Mouse (Mus musculus) layer of hippocampus, adult 2 months (tissue): ENCODE data around the gene Sumo3. TPM values are rescaled to one million over a fixed set of nuclear protein-coding genes. Genes with fewer than 3 reads are reported as not detected.

ENCODE experiments used
- DNase-seq, 2 experiments: peaks; one replicate each; pipeline ENCODE4 v3.0.0; 2022; ENCODE audit warnings: low spot score in 2 of 2
- H3K27ac ChIP-seq: fragments of 200-600 bp; 2 replicates; pipeline ENCODE4 v1.8.1; 2022
- H3K4me3 ChIP-seq: fragments of 200-600 bp; 2 replicates; pipeline ENCODE4 v1.8.1; 2022; ENCODE audit warnings: mild to moderate bottlenecking
- CTCF ChIP-seq: fragments of 200-600 bp; conservative IDR thresholded peaks from 2 replicates; pipeline ENCODE4 v1.8.1; 2022; ENCODE audit warnings: antibody characterized with exemption, mild to moderate bottlenecking, moderate library complexity
- total RNA-seq, 2 experiments: library from RNA; stranded (reverse); gene quantifications; 2 replicates each; pipeline ENCODE4 v1.2.3; 2021

The Sumo3 gene
- total RNA-seq, 2 experiments from 2014 or later, result 131 to 138 TPM

DNA sequence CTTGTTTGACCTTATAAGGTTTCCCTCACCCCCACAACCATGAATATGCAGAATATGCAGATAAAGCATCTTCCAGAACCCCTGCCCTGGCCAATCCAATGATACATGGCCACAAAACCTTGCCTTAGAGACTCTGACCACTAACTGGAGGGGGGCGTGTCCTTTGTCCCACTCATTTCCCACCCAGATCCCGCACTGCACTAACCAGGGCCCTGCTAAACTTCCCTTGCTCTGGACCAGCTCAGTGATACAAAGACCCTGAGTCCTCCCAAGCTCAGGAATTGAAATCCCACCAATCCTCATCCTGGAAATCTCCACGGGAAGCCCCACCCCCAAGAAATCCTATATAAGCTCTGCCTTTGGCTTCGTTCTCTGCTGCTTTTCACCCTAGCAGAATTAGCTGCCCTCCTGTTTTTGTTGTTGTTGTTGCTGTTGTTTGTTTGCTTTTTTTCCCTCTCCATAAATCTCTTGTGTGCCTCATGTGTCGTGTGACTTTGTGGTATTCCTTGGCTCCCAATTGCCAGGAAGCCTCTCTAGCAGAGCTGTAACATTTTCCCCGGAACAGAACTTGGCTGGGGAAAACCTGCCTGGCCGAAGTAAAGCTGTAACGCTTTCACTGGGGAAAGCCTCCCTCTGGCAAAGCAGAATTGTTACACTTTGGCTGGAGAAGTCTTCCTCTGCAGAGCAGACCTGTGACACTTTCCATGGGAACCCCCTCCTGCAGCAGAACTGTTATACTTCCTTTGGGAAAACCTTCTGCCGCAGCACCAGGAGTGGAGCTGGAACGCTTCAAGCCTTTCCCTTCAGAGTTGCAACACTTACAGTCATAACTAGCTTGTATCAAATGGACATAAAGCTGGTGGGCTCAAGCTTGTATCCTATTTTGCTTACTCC lies 25.6 kb upstream of the Sumo3 start:
- Histone ChIP-seq H3K27ac (no peak overlapping the region), H3K4me3 (no peak overlapping the region)
- no peak for TF ChIP-seq CTCF
- DNase-seq, result no peak

GRCm38 (mm10) chr10:77581023-77581407 lies 24.9 kb upstream of the Sumo3 start:
- Histone ChIP-seq H3K27ac (peak overlapping the region; percentile 97), H3K4me3 (peak overlapping the region; percentile 80)
- no peak for DNase-seq
- TF ChIP-seq CTCF, result no peak

- peak within 1 kb of the TSS; percentile 80 for H3K4me3 ChIP-seq
- DNase-seq, result peak; percentile 94 to 95
- no peak for TF ChIP-seq CTCF
- peak within 1 kb of the TSS; percentile 97 for H3K27ac ChIP-seq
Measured at GRCm38 (mm10) chr10:77581408-77582284, 24.3 kb upstream of the Sumo3 start, which contains the start of gene Pttg1ip. Gene Pttg1ip (plus strand): TSS chr10:77581720.

- peak overlapping the region; percentile 80 for H3K4me3 ChIP-seq
- DNase-seq, result no peak
- no peak for TF ChIP-seq CTCF
- H3K27ac ChIP-seq, result peak overlapping the region; percentile 97
Measured at GRCm38 (mm10) chr10:77582285-77582618, 23.6 kb upstream of the Sumo3 start.

DNA sequence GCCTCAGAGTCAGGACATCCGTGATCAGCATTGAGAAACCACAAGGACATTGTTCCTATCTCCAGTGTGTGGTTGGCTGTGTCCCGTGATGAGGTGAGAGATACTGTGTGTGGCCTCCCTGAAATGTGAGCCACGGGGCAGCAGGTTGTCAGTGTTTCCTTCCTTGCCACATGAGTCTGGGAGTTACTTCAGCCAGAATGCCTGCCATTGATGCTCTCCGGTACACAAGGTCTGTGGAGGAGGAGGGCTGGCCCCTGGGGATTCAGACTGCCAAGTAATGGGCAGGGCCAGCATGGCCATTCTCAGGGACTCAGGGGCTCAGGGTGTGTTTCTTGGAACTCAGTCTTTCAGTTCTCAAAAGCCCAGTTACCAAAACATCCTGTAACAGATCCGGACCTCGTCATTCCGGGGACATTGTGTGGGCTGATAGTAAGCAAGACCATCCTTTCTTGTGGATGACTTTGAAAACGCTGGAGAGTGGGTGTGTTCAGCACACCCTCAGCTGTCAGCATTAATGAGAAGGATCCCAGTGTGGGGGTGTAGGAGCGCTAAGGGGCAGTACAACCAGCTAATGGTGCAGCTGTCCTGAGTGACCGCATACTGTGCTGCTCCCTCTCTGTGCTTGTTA lies 22.0 kb upstream of the Sumo3 start:
- peak overlapping the region; percentile 19; the same call in 1 of the 2 replicates for H3K4me3 ChIP-seq
- no peak for TF ChIP-seq CTCF
- no peak overlapping the region for H3K27ac ChIP-seq
- DNase-seq, result no peak

DNA sequence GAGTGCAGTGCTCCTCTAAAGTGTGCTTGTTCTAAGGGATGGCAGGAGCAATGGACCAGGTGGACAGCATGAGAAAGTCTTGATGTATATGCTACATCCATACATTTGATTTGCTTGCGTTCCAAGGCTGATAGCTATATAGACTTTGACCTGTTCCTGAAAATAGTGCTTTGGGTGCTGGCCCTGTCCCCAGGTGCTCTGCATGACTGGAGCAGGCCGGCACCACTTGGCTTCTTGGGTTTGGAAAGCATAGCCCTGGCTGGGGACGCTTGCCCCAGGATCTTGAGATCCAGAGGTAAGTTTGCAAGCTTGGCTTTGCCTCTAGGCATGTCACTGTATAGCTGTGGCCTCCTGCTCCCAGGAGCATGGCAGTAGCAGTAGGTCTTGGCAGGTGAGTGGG lies 19.3 kb upstream of the Sumo3 start:
- no peak for DNase-seq
- TF ChIP-seq CTCF, result no peak
- H3K4me3 ChIP-seq, result no peak overlapping the region
- H3K27ac ChIP-seq, result peak overlapping the region; percentile 20; the same call in 1 of the 2 replicates

DNA sequence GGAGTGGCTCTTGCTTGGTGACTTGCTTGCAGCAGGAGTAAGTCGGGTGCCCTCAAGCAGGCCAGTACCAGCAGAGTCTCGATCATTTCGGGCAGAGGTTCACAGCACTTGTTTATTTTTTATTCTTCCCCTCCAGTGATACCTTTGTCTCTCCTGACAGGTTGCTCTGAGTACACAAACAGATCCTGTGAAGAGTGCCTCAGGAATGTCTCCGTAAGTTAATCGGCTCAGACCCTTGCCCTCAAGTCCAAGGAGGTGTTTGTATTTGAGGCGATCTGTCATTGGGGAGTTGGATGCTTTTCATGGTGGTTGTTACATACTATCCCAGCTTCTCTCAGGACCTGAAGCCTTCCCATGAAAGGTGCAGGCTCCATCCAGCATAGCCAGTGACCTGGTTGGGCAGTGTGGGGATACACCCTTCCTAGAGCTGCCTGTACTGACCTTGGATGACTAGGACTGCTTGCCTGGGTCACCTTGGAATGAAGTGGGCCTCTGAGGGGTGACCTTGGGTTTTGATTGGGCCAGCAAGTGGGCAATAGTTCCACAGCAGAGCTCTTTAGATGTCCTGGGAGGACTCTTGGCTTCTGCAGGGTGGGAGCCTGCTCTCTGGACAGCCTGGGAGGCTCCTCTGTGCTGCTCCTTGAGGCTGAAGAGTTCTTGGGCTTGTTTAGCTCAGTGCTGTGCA lies 18.7 kb upstream of the Sumo3 start:
- no peak for TF ChIP-seq CTCF
- DNase-seq, result no peak
- peak overlapping the region; percentile 62 for H3K27ac ChIP-seq
- H3K4me3 ChIP-seq, result no peak overlapping the region

DNA sequence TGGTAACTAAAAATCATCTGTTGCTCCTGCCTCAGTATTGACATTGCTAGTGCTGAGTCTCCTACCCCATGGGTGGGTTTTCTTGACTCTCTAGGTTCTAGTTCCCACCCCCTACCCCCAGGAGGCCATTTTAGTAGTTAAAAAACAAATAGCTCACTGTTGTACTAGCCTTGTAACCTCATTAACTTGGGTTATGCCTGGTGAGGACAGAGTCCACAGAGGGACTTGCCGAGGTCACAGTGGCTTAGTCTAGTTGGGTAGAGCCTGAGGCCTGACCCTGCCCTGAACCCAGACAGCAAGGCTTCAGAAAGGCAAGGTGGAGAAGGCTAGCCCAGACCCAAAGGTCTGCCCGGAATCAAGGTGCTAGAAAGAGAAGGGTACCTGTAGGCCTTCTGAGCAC lies 17.9 kb upstream of the Sumo3 start:
- H3K27ac ChIP-seq, result peak overlapping the region; percentile 21; the same call in 1 of the 2 replicates
- TF ChIP-seq CTCF, result no peak
- H3K4me3 ChIP-seq, result no peak overlapping the region
- DNase-seq, result no peak

DNA sequence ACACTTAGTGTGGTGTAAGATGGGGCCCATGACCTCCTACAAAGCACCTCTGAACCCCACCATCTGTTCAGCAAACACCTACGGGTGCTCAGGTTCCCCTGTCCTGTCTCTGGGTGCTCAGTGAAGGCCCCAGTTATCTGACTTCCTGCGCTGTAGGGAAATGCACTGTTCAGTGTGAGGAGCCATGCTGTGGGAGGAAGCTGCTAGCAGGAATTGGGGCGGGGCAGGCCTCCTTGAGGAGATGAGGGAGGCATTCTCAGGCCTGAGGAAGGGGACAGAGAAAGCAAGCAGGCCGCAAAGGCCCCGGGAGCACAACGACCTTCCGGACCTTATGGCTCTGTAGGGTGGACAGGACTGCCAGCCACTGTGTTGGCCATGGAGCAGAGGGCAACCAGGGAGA lies 16.8 kb upstream of the Sumo3 start:
- TF ChIP-seq CTCF, result no peak
- no peak overlapping the region for H3K4me3 ChIP-seq
- peak overlapping the region; percentile 43; the same call in 1 of the 2 replicates for H3K27ac ChIP-seq
- no peak for DNase-seq

- no peak overlapping the region for H3K4me3 ChIP-seq
- no peak for DNase-seq
- TF ChIP-seq CTCF, result no peak
- H3K27ac ChIP-seq, result peak overlapping the region; percentile 43; the same call in 1 of the 2 replicates
Measured at GRCm38 (mm10) chr10:77589749-77590148, 16.1 kb upstream of the Sumo3 start.

DNA sequence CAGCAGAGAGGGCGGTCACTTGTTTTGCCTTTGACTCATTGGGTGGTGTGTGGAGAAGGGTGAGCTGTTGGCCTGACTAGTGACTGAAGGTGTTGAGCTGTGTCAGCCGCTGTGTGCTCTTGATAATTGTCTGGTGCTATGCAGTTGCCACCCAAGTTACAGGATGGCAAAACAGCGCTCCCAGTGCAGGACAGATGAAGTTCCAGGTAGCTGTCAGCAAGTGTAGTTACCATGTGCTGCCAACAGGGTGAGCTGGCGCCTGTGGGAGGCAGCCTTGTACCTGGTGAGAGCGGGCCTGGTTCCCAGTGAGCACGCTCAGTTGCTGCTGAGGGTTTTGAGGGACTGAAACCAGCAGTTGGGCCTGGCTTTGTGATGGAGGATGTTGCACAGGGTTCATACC lies 15.1 kb upstream of the Sumo3 start:
- H3K4me3 ChIP-seq, result no peak overlapping the region
- H3K27ac ChIP-seq, result peak overlapping the region; percentile 43; the same call in 1 of the 2 replicates
- DNase-seq, result no peak
- peak; percentile 83 for TF ChIP-seq CTCF

GRCm38 (mm10) chr10:77591546-77591945 lies 14.4 kb upstream of the Sumo3 start:
- TF ChIP-seq CTCF, result no peak
- Histone ChIP-seq H3K4me3 (no peak overlapping the region), H3K27ac (peak overlapping the region; percentile 29; the same call in 1 of the 2 replicates)
- DNase-seq, result peak in 1 of 2 experiments; percentile 63
